Mouse (Mus musculus) layer of hippocampus, postnatal 36 days (tissue): ENCODE measurements around the gene Tmem81. TPM values are rescaled to one million over a fixed set of nuclear protein-coding genes. Genes with fewer than 3 reads are reported as not detected.

Source experiments
- DNase-seq, 2 experiments: peaks; one replicate each; pipeline ENCODE4 v3.0.0; 2022
- total RNA-seq, 2 experiments: library from RNA; stranded (reverse); gene quantifications; 2 replicates each; pipeline ENCODE4 v1.2.3; 2021

Tmem81 gene
- total RNA-seq, 2 experiments from 2014 or later = 5.1 to 7.3 TPM

DNA sequence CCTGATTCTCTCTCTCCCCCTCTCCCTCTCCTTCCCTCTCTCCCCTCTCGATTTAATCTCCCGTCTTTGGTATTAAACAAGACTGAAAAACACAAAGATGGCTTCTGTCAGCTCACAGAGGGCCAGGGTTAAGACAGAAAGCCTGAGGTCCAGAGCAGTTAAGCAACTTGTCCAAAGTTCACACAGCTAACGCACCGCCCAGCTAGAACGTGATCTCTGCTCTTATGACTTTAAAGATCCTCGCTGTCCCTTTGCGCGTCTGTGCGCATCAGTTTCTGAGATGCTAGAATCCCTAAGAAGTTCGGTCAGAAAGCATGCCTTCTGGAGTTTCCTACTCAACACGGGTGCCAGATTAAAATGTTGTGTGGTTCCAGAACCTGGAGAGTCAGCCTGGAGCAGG lies 13.7 kb downstream of the Tmem81 start:
- DNase-seq = no peak

DNA sequence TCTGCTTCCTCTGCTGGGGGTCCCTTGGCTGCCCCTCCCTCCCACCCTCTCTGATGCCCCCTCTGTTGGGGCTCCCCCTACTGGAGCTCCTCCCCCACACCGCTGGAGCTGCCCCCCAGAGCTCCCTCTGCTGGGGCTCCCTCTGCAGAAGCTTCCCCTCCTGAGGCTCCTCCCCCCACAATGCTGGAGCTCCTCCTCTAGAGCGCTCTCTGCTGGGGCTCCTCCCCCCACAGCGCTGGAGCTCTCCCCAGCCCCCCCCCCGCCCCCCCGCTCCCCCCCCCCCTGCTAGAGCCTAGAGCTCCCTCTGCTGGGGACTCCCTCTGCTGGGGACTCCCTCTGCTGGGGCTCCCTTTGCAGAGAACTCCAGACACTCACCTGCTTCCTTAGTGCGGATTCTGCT lies 14.7 kb downstream of the Tmem81 start:
- peak; percentile 50 to 54 for DNase-seq

DNA sequence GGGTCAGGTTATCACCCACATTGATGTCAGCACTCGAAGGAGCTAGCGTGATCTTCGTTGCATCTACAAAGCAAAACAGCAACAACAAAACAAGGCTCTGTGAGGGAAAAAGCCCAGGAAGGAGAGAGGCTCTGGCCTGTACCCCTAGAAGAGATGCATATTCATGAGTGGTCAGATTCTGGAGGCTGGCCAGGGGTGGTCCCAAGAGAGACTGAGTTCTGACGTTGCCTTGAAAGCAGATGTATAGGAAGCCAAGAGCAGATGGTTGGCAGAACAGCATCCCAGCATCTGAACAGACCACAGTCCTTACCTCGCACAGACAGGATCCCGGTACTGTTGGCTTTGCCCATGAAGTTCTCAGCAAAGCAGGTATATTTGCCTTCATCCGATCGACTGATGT lies 17.0 kb downstream of the Tmem81 start:
- DNase-seq = no peak

DNA sequence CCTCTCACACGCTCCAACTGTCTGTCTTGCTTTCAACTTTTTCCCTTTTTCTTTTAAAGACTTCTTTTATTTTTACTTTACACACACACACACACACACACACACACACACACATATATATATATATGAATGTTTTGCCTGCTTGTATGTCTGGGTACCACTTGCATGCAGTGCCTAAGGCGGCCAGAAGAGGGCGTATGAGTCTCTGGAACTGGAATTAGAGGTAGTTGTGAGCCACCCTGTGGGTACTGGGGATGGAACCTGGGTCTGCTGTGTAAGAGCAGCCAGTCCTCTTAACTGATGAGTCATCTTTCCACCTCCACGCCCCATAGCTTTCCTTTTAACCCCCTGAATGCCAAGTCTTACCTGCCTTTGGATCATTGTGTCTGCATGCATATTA lies 17.9 kb downstream of the Tmem81 start:
- no peak for DNase-seq

DNA sequence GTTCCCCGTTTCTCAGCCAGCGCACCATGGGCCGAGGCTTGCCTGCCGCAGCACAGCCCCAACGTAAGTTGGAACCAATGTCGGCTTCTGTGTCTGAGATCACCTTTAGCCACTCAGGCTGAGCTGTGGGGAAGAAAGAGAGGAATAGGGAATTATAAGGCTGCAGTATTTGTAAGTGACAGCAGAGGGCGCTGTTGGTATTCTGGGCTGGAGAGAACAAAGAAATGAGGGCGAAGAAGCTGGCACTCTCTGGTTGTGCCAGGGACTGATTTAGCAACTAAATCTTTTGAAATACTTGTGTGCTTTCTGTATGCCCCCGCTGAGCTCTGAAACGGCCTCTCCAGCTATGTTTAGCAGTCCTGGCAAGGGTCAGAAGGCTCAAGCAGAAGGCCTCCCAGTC lies 19.8 kb downstream of the Tmem81 start:
- peak; percentile 63 to 77 for DNase-seq

DNA sequence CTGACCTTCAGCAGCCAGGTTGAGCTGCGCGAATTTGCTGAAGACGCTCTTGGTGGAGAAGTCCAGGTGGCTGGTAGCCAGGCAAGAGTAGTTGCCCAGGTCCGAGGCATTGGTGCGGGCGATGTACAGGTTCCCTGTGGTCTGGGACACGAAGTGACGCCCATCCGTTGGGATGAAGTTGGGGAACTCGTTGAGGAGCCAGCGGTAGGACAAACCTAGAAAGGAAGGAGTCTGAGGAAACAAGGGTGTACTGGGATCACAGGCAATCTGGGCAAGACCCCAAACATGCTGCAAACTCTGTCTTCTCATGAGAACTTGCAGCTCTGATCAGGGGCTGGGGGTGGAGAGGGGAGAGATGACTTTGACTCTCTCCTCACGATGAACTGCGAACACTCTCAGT lies 22.0 kb downstream of the Tmem81 start:
- DNase-seq = no peak

DNA sequence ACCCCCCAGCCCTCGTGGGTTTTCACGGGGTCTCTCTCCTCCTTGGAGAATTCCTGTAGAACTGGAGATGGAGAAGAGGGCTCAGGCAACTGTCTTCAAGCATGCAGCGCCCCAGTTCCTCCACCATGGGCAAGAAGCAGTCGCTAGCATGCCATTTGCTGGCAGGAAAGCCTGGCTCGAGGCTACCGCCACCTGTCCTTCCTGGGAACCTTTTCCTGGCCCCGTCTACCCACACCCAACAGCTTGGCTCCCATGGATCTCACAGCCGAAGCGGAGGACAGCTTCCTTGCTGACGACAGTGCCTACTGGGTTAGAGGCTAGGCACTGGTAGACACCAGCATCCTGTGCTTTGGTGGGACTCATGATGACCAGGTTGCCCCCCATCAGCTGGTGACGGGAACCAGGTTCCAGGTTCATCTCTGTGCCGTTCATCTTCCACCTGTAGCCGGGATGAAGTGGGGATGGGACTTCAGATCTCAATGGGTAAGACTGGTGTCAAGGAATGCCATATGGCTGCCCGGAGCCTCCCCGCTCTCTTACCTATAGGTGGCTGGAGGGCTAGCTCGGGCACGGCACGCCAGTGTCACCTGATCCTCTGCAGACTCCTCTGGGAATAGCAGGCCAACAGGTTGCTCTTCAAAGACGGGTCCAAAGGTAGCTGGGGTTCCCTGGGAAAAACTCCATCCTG lies 22.8 kb downstream of the Tmem81 start:
- DNase-seq = no peak

DNA sequence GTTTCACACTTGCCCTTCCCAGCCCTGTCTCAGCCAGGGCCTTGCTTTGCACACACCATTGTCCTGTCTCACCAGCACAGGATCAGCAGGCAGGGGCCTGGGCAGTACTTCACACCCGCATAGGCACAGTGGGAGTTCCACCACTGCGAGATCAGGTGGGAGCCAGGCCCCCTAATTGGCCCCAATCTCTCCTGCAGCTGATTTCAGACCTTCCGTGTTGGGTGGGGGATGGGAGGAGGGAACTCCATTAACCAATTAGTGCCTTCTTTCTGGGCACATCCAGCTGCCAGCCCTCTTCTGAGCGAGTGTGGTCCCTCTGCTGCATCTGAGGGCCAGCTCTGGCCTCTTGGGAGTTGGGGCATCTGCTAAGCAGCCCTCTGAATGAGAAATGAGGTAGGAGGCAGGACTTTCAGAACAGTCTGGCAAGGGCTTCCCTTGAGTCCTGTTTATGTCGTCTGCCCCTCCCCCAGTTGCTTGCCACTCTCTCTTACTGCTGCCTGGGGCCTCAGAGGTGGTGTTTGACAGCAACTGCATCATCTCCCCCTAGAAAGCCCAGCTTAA lies 24.7 kb downstream of the Tmem81 start:
- no peak for DNase-seq

DNA sequence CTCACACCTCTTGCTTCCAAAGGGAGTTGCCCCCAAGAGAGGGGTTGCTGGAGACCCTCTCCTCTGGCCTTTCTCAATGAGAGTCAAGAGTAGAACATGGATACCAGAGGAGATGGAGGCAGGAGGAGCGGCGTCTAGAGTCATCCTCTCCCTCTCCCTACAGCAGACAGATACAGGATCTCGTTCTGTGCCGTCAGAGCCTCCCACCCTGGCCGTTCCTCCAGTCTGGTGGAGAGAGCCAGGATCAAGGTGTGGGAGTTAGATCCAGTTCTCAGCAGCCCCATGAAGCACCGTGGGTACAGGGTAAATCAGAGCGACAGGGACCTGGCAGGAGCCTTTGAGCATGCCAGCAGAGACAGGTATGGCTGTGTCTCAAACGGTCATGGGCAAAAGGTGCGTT lies 26.5 kb downstream of the Tmem81 start:
- DNase-seq = no peak

DNA sequence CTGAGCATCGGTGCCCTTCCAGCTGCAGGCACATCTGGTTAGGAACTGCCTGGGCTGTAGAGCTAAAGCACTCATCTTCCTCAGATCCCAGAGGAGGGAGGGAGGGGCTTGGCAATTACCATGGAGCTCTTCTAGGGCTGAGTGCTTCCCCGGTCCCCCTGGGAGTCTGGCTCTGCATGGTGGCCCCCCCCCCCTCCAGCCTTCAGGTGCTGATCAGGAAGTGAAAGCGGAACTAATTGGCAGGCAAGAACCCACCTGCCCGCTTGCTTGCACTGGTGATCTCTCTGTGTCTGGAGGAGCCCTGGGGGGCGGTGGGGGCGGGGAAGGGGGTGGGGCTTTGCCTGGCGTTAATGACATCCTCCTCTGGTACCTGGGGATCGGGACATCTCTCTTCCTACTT lies 27.8 kb downstream of the Tmem81 start:
- DNase-seq = no peak

DNA sequence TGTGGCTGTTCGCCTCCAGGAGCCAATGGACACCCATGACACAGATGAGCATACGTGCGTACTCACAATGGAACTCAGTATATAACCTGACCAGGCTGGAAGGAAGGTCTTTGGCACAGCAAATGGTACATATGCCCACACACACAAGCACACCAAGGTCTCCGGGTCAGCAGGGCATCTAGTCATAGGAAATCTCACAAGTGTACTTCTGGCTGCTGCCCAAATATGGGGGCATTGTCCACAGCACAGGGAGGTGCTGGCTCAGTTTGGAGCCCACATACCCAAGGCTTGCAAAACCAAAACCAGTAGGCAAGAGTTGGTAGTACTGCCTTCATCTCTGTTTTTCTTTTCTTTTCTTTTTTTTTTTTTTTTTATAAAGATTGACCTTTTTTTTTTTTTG lies 29.5 kb downstream of the Tmem81 start:
- no peak for DNase-seq

DNA sequence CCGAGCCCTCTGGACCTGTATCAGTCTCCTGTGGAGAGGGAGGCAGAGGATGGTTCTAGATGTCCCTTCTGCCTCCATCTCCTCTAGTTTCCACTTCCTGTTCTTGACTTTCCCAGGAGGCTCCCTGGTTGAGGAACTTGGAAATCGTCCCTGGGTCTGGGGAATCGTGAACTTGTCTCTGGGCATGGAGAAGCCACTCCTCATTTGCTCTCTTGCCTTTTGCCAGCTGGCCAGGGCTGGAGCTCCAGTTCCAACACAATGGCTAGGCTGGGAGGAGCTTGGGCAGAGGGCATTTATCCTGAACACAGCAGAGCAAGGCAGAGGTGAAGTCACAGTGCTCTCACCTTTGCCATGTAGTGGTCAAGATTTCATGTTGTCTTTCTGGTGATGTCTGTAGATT lies 30.4 kb downstream of the Tmem81 start:
- no peak for DNase-seq

DNA sequence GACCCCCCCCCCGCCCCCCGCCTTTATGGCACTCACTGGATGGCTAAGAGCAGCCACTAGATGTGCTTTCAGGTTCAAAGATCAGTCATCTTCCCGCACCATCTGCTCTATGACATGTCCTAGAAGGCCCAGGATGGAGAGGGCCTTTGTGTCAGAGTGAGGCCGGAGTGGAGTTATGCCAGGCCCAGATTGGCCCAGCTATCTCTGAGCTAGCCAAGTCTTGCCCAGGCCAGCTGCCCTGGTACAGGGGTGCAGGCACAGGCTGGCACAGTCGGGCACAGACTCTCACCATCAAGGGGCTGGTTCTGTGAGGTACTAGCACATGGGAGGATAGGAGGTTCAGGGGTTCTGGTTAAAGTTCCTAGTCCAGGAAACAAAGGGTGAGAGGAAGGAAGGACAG lies 31.7 kb downstream of the Tmem81 start:
- peak in 1 of 2 experiments; percentile 36 for DNase-seq

DNA sequence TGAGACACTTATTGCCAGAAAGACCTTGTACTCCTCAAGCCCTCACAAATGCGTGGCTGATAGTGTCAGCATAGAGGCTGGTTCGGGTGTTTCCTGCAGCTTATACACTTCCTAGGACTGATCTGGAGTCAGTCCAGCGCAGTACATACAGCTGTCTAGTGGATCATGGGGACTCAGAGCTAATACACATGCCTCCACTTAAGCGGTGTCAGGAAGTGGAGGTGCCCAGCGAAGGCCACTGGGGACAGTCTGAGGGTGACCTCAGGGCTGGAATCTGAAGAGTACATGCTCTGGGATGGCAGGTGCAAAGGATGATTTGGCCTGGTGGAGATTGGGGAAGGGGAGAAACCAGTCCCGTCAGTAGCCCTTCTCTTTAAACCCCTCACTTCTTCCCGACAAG lies 34.7 kb downstream of the Tmem81 start:
- no peak for DNase-seq

DNA sequence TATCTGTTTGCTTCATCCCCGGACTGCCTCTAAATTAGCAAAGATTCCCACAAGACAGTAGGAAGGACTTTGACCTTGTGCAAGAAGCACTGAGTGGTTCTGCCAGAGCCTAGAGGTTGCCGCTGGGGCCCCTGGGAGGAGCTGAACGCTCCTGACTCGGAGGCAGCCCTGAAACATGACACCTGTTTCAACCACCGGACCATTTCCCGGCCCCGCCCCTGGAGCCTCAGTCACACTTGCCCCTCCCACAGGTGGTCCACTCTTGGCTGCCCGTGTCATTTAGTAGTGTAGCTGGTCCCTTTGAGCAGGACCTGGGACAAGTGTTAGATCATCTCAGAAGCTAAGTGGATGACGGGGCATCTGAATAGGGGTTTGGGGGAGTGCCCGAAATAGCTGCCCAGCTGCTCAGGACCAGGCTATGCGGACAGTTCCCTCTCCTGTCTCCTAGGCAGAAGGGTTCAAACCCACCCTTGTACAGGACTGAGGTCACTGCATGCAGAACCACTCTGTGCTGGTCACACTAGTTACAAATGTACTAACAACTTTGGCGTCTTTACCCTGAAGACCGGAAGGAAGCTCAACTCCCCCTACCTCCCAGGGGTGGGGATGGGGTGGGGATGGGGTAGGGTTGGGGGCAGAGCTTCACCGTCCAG lies 35.3 kb downstream of the Tmem81 start:
- no peak for DNase-seq

DNA sequence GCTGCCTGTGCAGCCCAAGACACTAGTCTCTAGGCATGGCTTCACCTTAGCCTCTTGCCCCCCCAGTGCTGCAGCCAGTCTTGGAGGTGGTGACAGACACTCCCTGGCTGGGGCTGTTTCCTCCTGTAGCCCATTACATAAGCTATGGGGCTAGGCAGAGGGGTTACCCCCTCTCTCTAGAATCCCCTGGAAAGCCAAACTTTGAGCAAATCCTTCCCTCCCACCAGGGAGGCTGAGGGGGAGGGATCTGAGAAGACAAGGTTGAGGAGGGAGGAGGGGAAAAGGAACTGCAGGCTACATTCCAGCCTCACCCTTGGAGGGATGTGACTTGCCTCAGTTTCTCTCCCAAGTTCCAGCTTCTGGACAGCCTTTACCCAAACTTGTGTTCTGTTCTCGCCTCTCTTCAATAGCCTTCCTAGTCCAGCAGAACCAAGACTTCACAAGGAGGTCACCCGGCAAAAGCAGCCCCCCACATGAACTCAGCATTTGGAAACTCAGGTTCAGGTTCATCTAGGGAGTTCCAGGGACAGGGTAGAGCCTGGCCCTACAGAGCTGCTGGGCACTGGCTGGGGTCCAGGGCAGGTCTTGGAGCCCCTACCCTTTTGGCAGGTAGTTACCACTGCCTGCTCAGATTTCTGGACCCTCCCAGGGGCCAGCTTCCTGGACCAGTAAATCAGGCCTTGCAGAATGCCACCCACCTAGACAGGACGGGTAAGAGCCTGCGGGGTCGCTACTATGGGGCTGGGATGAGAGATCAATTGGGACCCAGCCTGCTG lies 36.0 kb downstream of the Tmem81 start:
- no peak for DNase-seq

DNA sequence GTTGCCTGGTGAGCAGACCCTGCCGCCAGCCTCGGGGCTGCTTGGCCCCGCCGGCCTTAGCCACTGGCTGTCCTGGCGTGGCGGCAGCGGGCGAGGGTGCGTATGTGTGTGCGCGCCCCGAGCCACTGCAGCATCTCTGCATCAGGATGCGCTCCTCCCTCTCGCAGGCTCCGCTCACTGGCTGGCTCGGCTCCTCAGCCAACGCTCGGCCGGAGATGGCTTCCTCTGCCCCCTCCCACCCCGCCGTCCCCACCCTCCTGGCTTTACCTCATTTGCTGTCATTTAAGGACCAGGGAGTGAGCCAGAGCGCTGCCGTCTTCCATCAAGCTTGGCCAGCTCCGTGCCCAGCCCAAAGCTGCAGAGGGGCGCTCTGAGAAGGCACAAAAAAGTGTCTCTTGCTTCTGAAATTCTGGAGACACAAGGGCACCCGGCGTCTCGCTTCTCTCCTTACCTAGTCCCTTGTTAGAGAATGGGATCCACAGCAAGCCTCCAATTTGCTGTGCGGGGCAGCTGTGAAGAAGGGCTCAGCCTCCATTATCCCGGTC lies 36.8 kb downstream of the Tmem81 start, which contains the start of gene Cntn2:
TSS of gene Cntn2 (minus strand) at position 495 of the 545 bp plus-strand sequence.
- DNase-seq = peak; percentile 67 to 68

DNA sequence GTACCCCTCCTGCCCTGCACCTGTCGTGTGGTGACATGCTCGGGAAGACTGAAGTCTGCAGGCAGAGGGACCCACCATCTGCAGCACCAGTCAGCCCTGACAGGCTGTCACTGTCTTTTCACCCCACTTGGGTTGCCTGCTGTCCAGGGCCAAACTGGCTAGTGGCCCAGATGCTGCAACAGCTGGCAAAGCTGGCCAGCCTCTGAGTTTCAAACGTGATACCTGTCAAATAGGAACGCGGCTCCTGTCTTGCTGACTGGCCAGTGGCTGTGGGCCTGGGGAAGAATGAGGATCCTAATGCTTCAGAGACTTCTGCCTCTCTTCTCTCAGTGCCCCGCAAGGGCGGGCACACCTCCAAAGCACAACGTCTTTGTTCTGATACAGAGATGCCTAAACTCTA lies 37.8 kb downstream of the Tmem81 start:
- DNase-seq = no peak

DNA sequence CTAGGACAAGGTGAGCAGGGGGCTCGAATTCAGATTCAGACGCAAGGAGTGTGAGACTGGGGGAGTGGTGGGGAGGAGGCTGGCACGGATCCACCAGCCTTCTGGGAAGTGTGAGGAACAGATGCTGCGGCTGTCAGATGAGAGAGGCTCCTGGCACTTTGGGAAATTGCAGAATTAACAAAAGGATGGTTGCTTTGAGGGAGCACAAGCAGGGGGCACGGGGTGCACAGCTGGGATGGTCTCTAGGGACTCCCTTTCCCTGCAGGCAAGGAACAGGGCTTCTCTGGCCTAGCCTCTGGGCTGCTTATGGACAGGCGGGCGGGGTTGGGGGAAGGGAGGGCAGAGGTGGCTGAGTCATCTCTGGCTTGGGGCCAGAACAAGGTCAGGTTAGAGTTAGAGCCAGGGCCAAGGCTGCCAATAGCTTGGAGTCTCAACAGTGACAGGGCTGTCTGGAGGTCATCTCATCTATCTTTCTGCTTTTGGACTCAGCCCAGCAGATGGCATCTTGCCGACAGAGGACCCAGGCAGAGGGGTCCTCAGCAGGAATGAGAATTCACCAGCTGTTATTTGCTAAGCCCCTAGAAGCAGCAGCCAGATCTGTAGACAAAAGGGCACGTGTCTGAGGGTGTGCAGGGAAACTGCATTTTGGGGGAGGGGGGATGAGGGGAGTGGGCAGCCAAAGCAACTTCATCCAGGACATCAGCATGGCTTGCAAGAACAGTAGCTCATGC lies 52.0 kb downstream of the Tmem81 start:
- no peak for DNase-seq
